Mouse (Mus musculus) gastrocnemius, postnatal 10 days (tissue): ENCODE measurements around the gene Slc38a1. TPM values are rescaled to one million over a fixed set of nuclear protein-coding genes. Genes with fewer than 3 reads are reported as not detected.
A peak's percentile ranks its signal among the peaks of the same experiment; 100 is the strongest.
"Not testable (repeated sequence)": the region's sequence is repeated elsewhere in the genome, so short reads cannot be mapped to it uniquely, and the experiment has no call there.

Experiments used
- DNase-seq: peaks from one replicate; pipeline ENCODE4 v3.0.0; 2021; ENCODE audit warnings: mixed read lengths
- total RNA-seq, 2 experiments: library from RNA; stranded (reverse); gene quantifications; 2 replicates each; pipeline ENCODE4 v1.2.3; 2021

The Slc38a1 gene
- total RNA-seq, 2 experiments from 2014 or later, result 6.9 to 9.3 TPM

GRCm38 (mm10) chr15:96658275-96658602 is 15.5 kb upstream of the Slc38a1 start:
- DNase-seq, result no peak

DNA sequence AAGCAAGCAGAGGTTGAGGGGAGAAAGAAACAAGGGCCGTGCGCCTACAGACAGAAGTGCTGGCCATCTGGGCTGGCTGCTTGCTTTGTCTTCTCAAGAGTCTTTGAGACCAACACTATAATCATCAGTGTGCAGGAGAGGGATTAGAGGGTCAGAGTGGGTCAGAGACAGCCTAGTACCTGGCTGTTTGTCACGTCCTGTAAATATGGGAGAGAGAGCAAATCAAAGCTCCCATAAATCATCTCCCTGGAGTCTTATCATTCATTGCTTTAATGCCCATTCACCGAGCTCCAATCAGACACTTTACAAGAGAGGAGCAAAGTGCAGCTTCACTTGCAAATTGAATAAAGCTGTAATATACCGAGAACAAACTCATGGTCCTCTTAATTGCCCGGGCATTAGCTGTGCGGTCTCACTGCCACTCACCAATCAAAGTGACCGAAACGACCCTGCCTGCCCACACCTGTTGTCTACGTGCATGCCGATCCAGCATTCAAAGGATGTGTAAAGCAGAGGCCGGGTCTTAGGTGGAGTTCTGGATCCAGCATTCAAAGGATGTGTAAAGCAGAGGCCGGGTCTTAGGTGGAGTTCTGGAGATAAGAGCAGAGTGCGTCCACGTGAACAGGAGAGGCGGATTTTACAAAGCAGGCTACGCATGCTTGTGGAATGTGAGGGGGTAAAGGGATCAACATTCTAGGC is 15.0 kb upstream of the Slc38a1 start:
- no peak for DNase-seq

- DNase-seq, result no peak
Measured at GRCm38 (mm10) chr15:96655514-96655913, 12.8 kb upstream of the Slc38a1 start.

DNA sequence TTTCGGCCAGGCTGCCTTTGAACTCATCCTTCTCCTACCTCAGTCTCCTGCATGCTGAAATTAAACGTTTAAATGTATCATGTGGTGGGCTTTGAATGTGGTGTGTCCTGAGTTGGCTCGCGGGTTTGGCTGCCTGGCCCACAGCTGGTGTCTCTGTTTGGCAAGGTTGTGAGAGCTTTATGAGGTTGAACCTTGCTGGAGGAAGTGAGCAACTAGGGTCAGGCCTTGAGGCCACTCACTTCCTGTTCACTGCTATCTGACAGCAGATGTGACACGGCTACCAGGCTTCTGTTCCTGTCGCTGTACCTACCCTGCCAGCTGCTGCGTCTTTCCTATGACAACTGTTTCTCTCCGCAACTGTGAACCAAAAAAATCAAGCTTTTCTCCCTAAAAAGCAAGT is 12.0 kb upstream of the Slc38a1 start:
- no peak for DNase-seq

DNA sequence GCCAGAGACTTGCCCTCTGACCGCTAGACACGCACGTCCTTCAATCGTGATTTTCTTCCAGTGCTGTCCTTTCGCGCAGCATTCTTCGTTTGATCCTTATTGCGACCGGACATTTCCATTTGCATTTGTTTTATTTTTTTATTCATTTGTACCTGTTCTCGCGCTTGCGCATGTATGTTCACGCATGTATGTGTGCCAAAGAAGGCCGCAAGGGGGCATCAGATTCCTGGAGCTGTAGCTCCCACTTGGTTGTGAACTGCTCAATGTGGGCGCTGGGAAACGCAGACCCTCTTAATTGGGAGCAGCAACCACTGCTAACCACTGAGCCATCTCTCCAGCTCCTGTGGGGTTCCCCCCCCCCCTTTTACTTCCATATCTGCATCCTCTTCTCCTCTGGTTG is 10.3 kb upstream of the Slc38a1 start:
- no peak for DNase-seq

- DNase-seq, result no peak
Measured at GRCm38 (mm10) chr15:96652531-96652930, 9.8 kb upstream of the Slc38a1 start.

- DNase-seq, result no peak
Measured at GRCm38 (mm10) chr15:96647376-96647775, 4.7 kb upstream of the Slc38a1 start.

- DNase-seq, result no peak
Measured at GRCm38 (mm10) chr15:96641821-96642435, 785 bp downstream of the Slc38a1 start.

DNA sequence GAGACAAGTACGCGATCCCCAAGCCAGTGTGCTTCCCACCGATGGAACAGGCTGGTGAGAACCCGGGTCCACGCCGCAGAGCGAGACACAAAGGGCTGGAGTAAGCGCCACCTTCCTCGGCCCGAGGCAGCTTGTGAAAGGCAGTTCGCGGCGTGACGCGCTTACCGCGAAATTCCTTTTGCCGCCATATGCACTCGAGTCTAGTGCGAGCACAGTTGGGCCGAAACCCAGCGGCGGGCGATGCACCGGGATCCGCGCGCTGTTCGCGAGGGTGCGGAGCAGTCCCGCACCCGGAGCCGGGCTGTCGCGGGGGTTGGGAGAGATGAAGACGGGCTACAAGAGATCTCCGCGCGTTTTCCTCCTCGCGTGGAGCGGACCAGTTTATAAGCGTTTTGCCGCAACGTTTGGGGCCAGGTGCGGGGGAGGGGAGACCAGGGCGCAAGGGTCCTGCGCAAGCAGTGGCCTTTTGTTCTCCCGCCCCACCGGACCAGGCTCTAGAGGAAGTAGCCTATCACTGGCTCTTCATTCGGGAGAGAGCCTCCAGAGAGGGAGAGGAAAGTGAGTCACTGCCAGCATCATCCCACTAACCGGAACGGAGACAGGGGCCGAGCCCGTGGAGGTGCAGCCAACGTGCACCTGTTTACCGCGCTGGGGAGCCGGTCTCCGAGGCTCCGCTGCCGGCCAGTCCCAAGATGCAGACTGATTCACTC is 1.4 kb downstream of the Slc38a1 start:
- DNase-seq, result peak; percentile 41

GRCm38 (mm10) chr15:96640291-96640985 is 2.3 kb downstream of the Slc38a1 start:
- DNase-seq, result no peak

GRCm38 (mm10) chr15:96639630-96640029 is 3.1 kb downstream of the Slc38a1 start:
- no peak for DNase-seq

DNA sequence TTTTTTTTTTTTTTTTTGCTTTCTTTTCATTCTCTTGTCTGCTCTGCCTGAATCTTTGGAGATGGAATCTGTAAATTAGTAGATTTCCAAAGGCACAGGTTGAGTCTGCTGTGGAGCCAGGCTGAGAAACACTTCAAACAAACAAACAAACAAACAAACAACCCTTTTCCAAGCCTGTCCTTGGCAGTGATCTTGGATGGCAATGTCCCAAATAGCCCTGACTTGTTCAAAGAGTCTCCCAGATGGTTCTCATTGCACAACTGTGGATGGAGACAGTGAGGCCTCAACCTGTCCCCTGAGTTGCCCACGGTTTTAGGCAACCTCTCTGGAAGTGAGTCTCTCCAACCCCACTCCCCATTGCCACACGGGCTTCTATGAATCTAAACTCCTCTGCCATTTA is 4.1 kb downstream of the Slc38a1 start:
- no peak for DNase-seq

GRCm38 (mm10) chr15:96638173-96638572 is 4.5 kb downstream of the Slc38a1 start:
- DNase-seq, result no peak

- peak; percentile 25 for DNase-seq
Measured at GRCm38 (mm10) chr15:96634670-96635405, 7.9 kb downstream of the Slc38a1 start.

GRCm38 (mm10) chr15:96632201-96632600 is 10.5 kb downstream of the Slc38a1 start:
- no peak for DNase-seq

DNA sequence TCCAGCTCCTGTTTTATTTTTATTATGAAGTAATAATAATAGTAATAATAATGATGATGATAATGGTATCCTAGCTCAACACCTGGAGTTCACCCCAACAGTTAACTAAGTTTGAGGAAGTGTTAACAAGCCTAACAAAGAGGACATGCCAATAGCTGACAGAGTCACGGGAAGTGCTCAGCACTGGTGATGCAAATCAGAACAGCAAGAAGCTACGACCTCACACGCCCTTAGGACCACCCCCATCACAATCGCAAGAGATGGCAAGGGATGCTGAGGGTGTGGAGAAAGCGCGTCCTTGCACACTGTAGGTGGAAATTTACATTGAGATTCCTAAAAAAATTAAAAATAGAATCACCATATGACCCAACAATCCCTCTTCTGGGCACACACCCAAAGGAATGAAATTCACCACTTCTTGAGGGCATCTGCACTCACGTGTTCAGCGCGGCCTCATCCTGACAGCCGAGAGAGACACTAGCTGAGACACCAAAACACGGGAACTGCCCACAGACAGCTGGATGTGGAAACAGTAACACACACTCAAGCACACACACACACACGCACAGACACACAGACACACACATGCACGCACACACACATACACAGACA is 11.5 kb downstream of the Slc38a1 start:
- DNase-seq, result no peak

GRCm38 (mm10) chr15:96628256-96628655 is 14.5 kb downstream of the Slc38a1 start:
- no peak for DNase-seq

DNA sequence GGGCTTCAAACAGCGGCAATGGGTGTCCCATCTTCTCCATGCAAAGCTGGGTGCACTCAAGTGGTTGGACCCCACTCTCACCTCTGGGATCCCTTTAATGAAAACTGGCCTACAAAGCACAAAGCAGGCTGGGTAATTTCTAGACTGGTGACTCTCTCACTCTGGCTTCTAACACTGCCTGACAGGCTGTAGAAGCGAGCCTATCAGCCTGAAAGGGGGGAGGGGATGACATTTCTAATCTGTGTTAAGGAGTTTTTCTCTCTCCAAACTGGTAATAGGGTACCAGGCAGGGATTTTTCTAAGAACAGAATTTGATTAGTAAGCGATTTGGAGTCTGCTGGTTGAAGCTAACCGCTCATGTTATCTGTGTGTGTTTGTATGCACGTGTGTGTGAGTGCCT is 15.8 kb downstream of the Slc38a1 start:
- DNase-seq, result no peak

DNA sequence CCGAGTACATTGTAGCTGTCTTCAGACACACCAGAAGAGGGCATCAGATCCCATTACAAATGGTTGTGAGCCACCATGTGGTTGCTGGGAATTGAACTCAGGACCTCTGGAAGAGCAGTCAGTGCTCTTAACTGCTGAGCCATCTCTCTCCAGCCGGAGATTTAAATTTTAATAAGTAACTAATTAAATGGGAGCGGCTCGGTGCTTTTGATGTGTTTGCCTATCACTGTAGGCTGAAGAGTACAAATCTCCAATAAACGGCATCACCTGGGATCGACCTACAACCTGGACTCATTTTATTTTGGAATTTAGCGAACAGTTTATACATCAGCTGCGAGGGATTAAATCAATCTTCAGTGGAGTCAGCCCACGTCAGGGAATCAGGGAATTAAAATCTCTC is 17.7 kb downstream of the Slc38a1 start:
- DNase-seq, result not testable (repeated sequence)

- no peak for DNase-seq
Measured at GRCm38 (mm10) chr15:96622376-96622775, 20.3 kb downstream of the Slc38a1 start.

DNA sequence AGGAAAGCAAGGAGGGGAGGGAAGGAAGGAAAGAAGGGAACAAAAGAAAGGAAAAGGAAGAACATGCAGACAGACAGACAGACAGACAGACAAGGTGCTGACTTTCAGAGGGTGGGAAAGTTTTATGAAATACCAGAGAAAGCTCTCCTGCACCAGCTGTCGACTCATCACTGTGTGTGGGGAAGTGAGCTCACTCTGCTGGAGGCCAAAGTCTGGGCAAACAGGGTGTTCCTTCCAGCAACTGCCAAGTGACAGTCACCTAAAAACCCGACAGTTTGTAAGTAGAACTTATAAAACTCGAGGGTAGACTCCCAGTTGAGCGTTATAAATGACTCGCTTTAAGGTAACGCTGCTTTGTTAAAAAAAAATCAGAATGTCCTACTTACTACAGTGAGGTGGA is 21.0 kb downstream of the Slc38a1 start:
- DNase-seq, result no peak

DNA sequence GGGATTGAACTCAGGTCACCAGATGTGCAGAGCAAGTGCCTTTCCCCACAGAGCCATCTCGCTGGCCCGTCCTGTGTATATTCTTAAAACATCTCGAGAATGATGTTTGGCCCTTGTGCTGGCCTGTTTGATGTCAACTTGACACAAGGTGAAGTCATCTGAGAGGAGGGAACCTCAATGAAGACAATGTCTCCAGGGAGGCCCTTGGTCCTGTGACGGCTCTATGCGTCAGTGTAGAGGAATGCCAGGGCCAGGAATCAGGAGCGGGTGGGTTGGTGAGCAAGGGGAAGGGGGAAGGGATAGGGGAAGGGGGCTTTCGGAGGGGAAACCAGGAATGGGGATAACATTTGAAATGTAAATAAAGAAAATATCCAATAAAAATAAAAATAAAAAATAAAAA is 25.2 kb downstream of the Slc38a1 start:
- DNase-seq, result no peak
